Mouse (Mus musculus) ZHBTc4 (cell line): Measurements from ENCODE around the gene Gpr146.

Source experiments
- DNase-seq: peaks from one replicate; pipeline ENCODE4 v3.0.0-alpha.2; 2011; ENCODE audit warnings: low read depth, low spot score

Gene Gpr146

GRCm38 (mm10) chr5:139377468-139378270 is at the start of gene Gpr146:
Gene Gpr146 (plus strand): TSS chr5:139377697.
- DNase-seq, result no peak

- no peak for DNase-seq
Observed at GRCm38 (mm10) chr5:139330766-139331165, 46.7 kb upstream of the Gpr146 start.

GRCm38 (mm10) chr5:139331742-139332141 is 45.8 kb upstream of the Gpr146 start:
- DNase-seq, result peak; percentile 86

GRCm38 (mm10) chr5:139332590-139333272 is 44.8 kb upstream of the Gpr146 start:
- no peak for DNase-seq

GRCm38 (mm10) chr5:139333301-139334013 is 44.0 kb upstream of the Gpr146 start:
- peak; percentile 40 for DNase-seq

- peak; percentile 47 for DNase-seq
Observed at GRCm38 (mm10) chr5:139334394-139334793, 43.1 kb upstream of the Gpr146 start.

- DNase-seq, result no peak
Observed at GRCm38 (mm10) chr5:139335634-139336033, 41.9 kb upstream of the Gpr146 start.

GRCm38 (mm10) chr5:139337826-139338370 is 39.6 kb upstream of the Gpr146 start:
- DNase-seq, result no peak

GRCm38 (mm10) chr5:139338403-139338802 is 39.1 kb upstream of the Gpr146 start:
- DNase-seq, result no peak

- no peak for DNase-seq
Observed at GRCm38 (mm10) chr5:139338891-139339290, 38.6 kb upstream of the Gpr146 start.

- peak; percentile 92 for DNase-seq
Observed at GRCm38 (mm10) chr5:139344021-139344686, 33.3 kb upstream of the Gpr146 start.

- peak; percentile 97 for DNase-seq
Observed at GRCm38 (mm10) chr5:139344687-139345363, 32.7 kb upstream of the Gpr146 start.

GRCm38 (mm10) chr5:139345364-139345714 is 32.2 kb upstream of the Gpr146 start:
- DNase-seq, result no peak

- DNase-seq, result no peak
Observed at GRCm38 (mm10) chr5:139347225-139347624, 30.3 kb upstream of the Gpr146 start.

GRCm38 (mm10) chr5:139349713-139350112 is 27.8 kb upstream of the Gpr146 start:
- DNase-seq, result no peak

GRCm38 (mm10) chr5:139351134-139351533 is 26.4 kb upstream of the Gpr146 start, which contains the start of gene Cox19:
Gene Cox19 (minus strand): TSS chr5:139351418.
- DNase-seq, result no peak

- DNase-seq, result no peak
Observed at GRCm38 (mm10) chr5:139351628-139352027, 25.9 kb upstream of the Gpr146 start.

- no peak for DNase-seq
Observed at GRCm38 (mm10) chr5:139352317-139352716, 25.2 kb upstream of the Gpr146 start, which contains the start of gene Cyp2w1. Gene Cyp2w1 (plus strand): TSS chr5:139352617.

GRCm38 (mm10) chr5:139353496-139353895 is 24.0 kb upstream of the Gpr146 start:
- DNase-seq, result peak; percentile 79

- no peak for DNase-seq
Observed at GRCm38 (mm10) chr5:139353946-139354345, 23.6 kb upstream of the Gpr146 start.
